Mouse (Mus musculus) liver, postnatal 0 days (tissue): ENCODE measurements around the gene Cfh. TPM values are rescaled to one million over a fixed set of nuclear protein-coding genes. Genes with fewer than 3 reads are reported as not detected.
A peak's percentile ranks its signal among the peaks of the same experiment; 100 is the strongest.

ENCODE experiments used
- ATAC-seq: fragments of 200-750 bp; cut with Nextera tagmentation; 2 replicates; pipeline ENCODE4 v1.8.0; 2017; ENCODE audit warnings: mild to moderate bottlenecking, moderate library complexity
- DNase-seq: peaks from one replicate; pipeline ENCODE4 v3.0.0-alpha.2; 2016
- H3K27ac ChIP-seq: fragments of 300-500 bp; sonication (generic); 2 replicates; pipeline ENCODE4 v1.5.1; 2014; ENCODE audit warnings: antibody characterized with exemption, moderate library complexity, mild to moderate bottlenecking, low read depth
- H3K27me3 ChIP-seq: fragments of 300-500 bp; sonication (generic); 2 replicates; pipeline ENCODE4 v1.6.1; 2014; ENCODE audit warnings: low read length, control low read depth, mixed read lengths; ENCODE audit not compliant: insufficient read depth
- H3K36me3 ChIP-seq: fragments of 300-500 bp; sonication (generic); replicated peaks from 2 replicates; pipeline ENCODE4 v1.6.1; 2014; ENCODE audit warnings: mild to moderate bottlenecking, control low read depth, low read length, moderate library complexity, mixed read lengths; ENCODE audit not compliant: insufficient read depth
- H3K4me1 ChIP-seq: fragments of 300-500 bp; sonication (generic); 2 replicates; pipeline ENCODE4 v1.6.1; 2014; ENCODE audit warnings: antibody characterized with exemption, mild to moderate bottlenecking, control low read depth; ENCODE audit not compliant: insufficient read depth
- H3K4me2 ChIP-seq: fragments of 300-500 bp; sonication (generic); 2 replicates; pipeline ENCODE4 v1.6.1; 2014; ENCODE audit warnings: low read depth, mild to moderate bottlenecking, low read length, moderate library complexity, mixed read lengths
- H3K4me3 ChIP-seq: fragments of 300-500 bp; sonication (generic); 2 replicates; pipeline ENCODE4 v1.5.1; 2014; ENCODE audit warnings: low read depth, low read length
- H3K9ac ChIP-seq: fragments of 300-500 bp; sonication (generic); replicated peaks from 2 replicates; pipeline ENCODE4 v1.6.1; 2014; ENCODE audit warnings: mild to moderate bottlenecking, moderate library complexity
- H3K9me3 ChIP-seq: fragments of 300-500 bp; sonication (generic); 2 replicates; pipeline ENCODE4 v1.6.1; 2016; ENCODE audit warnings: mild to moderate bottlenecking, control low read depth, low read length, mixed read lengths
- CTCF ChIP-seq: sonication (generic); IDR thresholded peaks from 2 replicates; pipeline ENCODE4 v1.5.1; 2016; ENCODE audit warnings: antibody characterized with exemption, low read depth
- EP300 ChIP-seq: IDR thresholded peaks from 2 replicates; pipeline ENCODE4 v1.6.1; 2016; ENCODE audit warnings: antibody characterized with exemption, low read depth, mild to moderate bottlenecking
- WGBS: fragments of 180-500 bp; shearing (Covaris S2); extraction: QIAGEN DNeasy Blood & Tissue Kit; methylation state at CpG from one replicate; pipeline ENCODE4 v1.1.7; 2014; ENCODE audit not compliant: insufficient replicate concordance; 5-methylcytosine and 5-hydroxymethylcytosine counted together
- polyA plus RNA-seq: library from polyadenylated mRNA; unstranded; fragments of >200 nt; fragmentation: Nextera tagmentation; extraction: Ambion mirVana; gene quantifications from 2 replicates; pipeline ENCODE4 v1.2.1, GENCODE M21; 2015

Cfh gene
- polyA plus RNA-seq, 1 experiment from 2014 or later, result 119 TPM

DNA sequence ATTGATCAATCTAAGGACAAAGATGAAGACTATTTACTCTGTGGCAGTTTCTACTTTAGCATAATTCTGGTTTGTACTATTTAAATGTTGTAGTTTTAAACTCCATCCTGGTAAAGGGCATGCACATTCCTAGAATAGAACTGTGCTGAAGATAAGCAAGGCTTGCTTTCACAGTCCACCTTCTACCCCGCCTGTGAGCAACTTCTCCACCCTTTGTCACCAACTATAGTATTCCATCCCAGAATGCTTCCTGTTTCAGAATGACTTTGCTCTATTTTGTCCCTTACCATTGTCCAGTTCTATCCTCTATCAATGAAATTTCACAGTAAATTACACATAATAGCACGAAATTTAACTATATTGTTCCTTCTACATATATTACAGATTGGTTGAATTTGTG, 8.1 kb downstream of the Cfh start:
- H3K4me3 ChIP-seq, result no peak overlapping the region
- ATAC-seq, result peak; percentile 40; the same call in 1 of the 2 replicates

DNA sequence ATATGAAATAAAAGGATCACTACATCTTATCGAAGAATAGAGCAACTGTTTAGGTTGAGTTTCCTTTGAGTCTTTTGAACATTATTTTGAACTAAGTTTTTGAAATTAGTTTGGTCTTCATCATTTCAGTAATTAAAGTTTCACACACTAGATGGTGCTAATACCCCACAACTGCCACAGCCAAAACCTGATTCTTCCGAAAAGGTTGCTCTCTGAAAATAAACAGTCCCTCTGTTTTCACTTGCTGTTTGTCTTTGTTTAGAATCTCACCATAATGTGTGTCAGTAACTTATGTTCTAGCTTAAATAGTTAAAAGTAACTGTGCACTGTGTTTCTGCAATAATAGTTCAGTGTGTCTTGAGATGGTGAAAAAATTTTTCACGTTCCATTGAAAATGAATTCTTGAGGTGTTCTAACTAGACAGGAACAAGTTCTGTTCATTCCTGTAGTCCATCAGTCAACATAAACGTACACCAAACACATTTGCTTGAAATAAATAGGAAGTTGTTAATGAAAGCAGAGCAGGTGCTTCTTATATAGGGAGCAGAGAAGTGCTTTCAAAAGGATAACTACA, 11.9 kb downstream of the Cfh start:
- ATAC-seq, result 0 out of 2 replicates have a peak, but pooled peaks have one; percentile 35
- no peaks in the 10 kb centered on the region for H3K27me3 ChIP-seq

More for the DNA sequence above, 8.1 kb downstream of the Cfh start:
- Histone ChIP-seq H3K4me1 (no peaks in the 10 kb centered on the region), H3K27me3 (no peaks in the 10 kb centered on the region), H3K36me3 (no peaks in the 10 kb centered on the region), H3K4me2 (no peak overlapping the region), H3K9me3 (no peaks in the 10 kb centered on the region), H3K9ac (no peak overlapping the region), H3K27ac (no peak overlapping the region)
- WGBS, result 49% methylated on average over 2 of the region's 2 CpGs
- TF ChIP-seq CTCF (no peak), EP300 (no peak)
- DNase-seq, result no peak

DNA sequence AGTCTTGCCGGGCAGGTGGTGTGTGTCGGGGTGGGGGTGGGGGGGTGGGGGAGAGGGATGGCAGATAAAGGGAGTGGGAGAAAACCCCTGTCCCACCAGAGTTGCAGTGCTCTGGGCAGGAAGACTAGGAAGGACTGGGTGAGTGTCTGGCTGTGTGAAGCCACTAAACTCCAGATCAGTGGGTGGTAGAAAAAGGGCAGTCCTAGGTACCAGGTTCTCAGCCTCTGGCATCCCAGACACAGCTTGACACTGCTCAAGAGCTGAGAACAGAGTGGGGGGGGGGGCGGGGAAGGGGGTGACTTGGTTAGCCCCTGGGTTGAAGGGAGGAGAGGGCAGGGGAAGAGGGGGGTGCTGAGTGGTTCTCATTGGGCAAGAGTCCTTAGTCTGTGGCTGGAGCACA, 24.6 kb downstream of the Cfh start:
- ATAC-seq (no peak), DNase-seq (no peak)
- Histone ChIP-seq H3K27ac (no peak overlapping the region), H3K4me3 (no peak overlapping the region), H3K9me3 (no peaks in the 10 kb centered on the region), H3K36me3 (no peaks in the 10 kb centered on the region), H3K4me1 (no peaks in the 10 kb centered on the region), H3K27me3 (no peaks in the 10 kb centered on the region), H3K4me2 (no peak overlapping the region), H3K9ac (no peak overlapping the region)
- 74% methylated on average over 2 of the region's 3 CpGs for WGBS
- TF ChIP-seq CTCF (no peak), EP300 (no peak)

More for the DNA sequence above, 11.9 kb downstream of the Cfh start:
- H3K4me2 ChIP-seq, result peak overlapping the region; percentile 1; the same call in 1 of the 2 replicates
- TF ChIP-seq CTCF (peak; percentile 63), EP300 (no peak)
- no peak overlapping the region for H3K27ac ChIP-seq
- no peaks in the 10 kb centered on the region for H3K9me3 ChIP-seq
- 25% methylated on average over 4 of the region's 4 CpGs for WGBS
- no peak overlapping the region for H3K9ac ChIP-seq
- no peak for DNase-seq
- no peaks in the 10 kb centered on the region for H3K4me1 ChIP-seq
- H3K4me3 ChIP-seq, result no peak overlapping the region
- 0 out of 2 replicates have a peak, but pooled peaks cover 2% of the 10 kb centered on the region for H3K36me3 ChIP-seq

DNA sequence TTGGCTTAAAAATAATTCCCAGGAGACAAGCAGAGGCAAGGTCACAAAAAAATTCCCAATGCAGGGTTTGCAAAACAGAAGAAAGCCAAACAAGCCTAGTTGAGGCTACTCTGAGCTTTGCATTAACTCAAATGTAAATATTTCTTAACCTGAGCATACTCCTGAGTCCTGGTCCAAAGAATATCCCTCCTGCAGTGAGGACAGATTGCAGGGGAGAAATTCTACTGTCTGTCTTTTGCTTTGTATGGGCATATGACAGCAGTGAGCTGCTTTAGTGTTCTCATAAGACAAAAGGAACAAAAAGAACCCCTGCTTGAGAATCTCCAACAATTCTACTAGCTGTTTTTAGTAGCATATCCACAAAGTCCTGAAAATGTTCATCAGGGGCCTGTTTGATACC, 114.1 kb downstream of the Cfh start:
- TF ChIP-seq CTCF (no peak), EP300 (no peak)
- Histone ChIP-seq H3K4me1 (no peaks in the 10 kb centered on the region), H3K36me3 (no peaks in the 10 kb centered on the region), H3K27me3 (no peaks in the 10 kb centered on the region), H3K9ac (no peak overlapping the region), H3K9me3 (no peaks in the 10 kb centered on the region), H3K27ac (no peak overlapping the region), H3K4me3 (no peak overlapping the region), H3K4me2 (no peak overlapping the region)
- ATAC-seq (peak; percentile 19; the same call in 1 of the 2 replicates), DNase-seq (no peak)

Other genes starting within 250 kb of the Cfh start
- 0.12 and 0.19 TPM in 2 replicates for gene Kcnt2, start 62.4 kb upstream of the Cfh start, polyA plus RNA-seq